Mouse (Mus musculus) heart, embryonic 12.5 days (tissue): ENCODE measurements around the gene Emp3. TPM values are rescaled to one million over a fixed set of nuclear protein-coding genes. Genes with fewer than 3 reads are reported as not detected.

Source experiments
- ATAC-seq: fragments of 200-750 bp; cut with Nextera tagmentation; 2 replicates; pipeline ENCODE4 v1.8.0; 2017; ENCODE audit warnings: moderate TSS enrichment, moderate library complexity; ENCODE audit not compliant: insufficient number of reproducible peaks, low FRiP score
- H3K27ac ChIP-seq: fragments of 300-500 bp; sonication (generic); 2 replicates; pipeline ENCODE4 v1.5.1; 2016; ENCODE audit warnings: mild to moderate bottlenecking, moderate library complexity; ENCODE audit not compliant: poor library complexity, severe bottlenecking
- H3K27me3 ChIP-seq: fragments of 300-500 bp; sonication (generic); replicated peaks from 2 replicates; pipeline ENCODE4 v1.6.1; 2016; ENCODE audit warnings: mild to moderate bottlenecking, moderate library complexity
- H3K36me3 ChIP-seq: fragments of 300-500 bp; sonication (generic); 2 replicates; pipeline ENCODE4 v1.6.1; 2016; ENCODE audit warnings: mild to moderate bottlenecking, moderate library complexity
- H3K4me1 ChIP-seq: fragments of 300-500 bp; sonication (generic); replicated peaks from 2 replicates; pipeline ENCODE4 v1.6.1; 2016; ENCODE audit warnings: mild to moderate bottlenecking
- H3K4me2 ChIP-seq: fragments of 300-500 bp; sonication (generic); 2 replicates; pipeline ENCODE4 v1.6.1; 2016; ENCODE audit warnings: mild to moderate bottlenecking, moderate library complexity
- H3K4me3 ChIP-seq: fragments of 300-500 bp; sonication (generic); 2 replicates; pipeline ENCODE4 v1.5.1; 2016; ENCODE audit warnings: mild to moderate bottlenecking
- H3K9ac ChIP-seq: fragments of 300-500 bp; sonication (generic); 2 replicates; pipeline ENCODE4 v1.6.1; 2016; ENCODE audit warnings: mild to moderate bottlenecking, moderate library complexity
- H3K9me3 ChIP-seq: fragments of 300-500 bp; sonication (generic); replicated peaks from 2 replicates; pipeline ENCODE4 v1.6.1; 2016; ENCODE audit warnings: mild to moderate bottlenecking, moderate library complexity
- WGBS: fragments of 180-500 bp; shearing (Covaris S2); methylation state at CpG from one replicate; pipeline ENCODE4 v1.1.7; 2016; 5-methylcytosine and 5-hydroxymethylcytosine counted together
- polyA plus RNA-seq: library from polyadenylated mRNA; unstranded; fragments of >200 nt; fragmentation: Nextera tagmentation; extraction: Ambion mirVana; gene quantifications from 2 replicates; pipeline ENCODE4 v1.2.1, GENCODE M21; 2016

Gene Emp3
- polyA plus RNA-seq, 1 experiment from 2014 or later: 69.0 TPM

GRCm38 (mm10) chr7:45869107-45869670 is 52.0 kb downstream of the Emp3 start:
- WGBS: 17% methylated on average over 8 of the region's 8 CpGs
- H3K27ac ChIP-seq: no peak overlapping the region
- no peak for ATAC-seq
- H3K4me2 ChIP-seq: peak overlapping the region; percentile 66
- H3K36me3 ChIP-seq: 0 out of 2 replicates have a peak, but pooled peaks cover 2% of the 10 kb centered on the region
- peak overlapping the region; percentile 60 for H3K9ac ChIP-seq
- peaks cover 53% of the 10 kb centered on the region for H3K27me3 ChIP-seq
- H3K9me3 ChIP-seq: no peaks in the 10 kb centered on the region
- peaks cover 52% of the 10 kb centered on the region for H3K4me1 ChIP-seq
- peak overlapping the region; percentile 26 for H3K4me3 ChIP-seq

Other genes with a start within 250 kb of the Emp3 start
- gene Ntn5, start 237.4 kb downstream of the Emp3 start, polyA plus RNA-seq: not detected in 2 replicates
- gene Sec1, start 227.0 kb downstream of the Emp3 start, polyA plus RNA-seq: 0.18 and 0.49 TPM in 2 replicates
- gene Car11, start 221.6 kb downstream of the Emp3 start, polyA plus RNA-seq: 5.4 and 5.8 TPM in 2 replicates
- gene Dbp, start 216.3 kb downstream of the Emp3 start, polyA plus RNA-seq: 4.1 and 5.3 TPM in 2 replicates
- gene Rpl18, start 205.9 kb downstream of the Emp3 start, polyA plus RNA-seq: 603 and 625 TPM in 2 replicates
- 18.5 and 20.0 TPM in 2 replicates for gene Sphk2, start 203.4 kb downstream of the Emp3 start, polyA plus RNA-seq
- gene Fam83e, start 200.2 kb downstream of the Emp3 start, polyA plus RNA-seq: 0.29 and 0.33 TPM in 2 replicates
- gene Spaca4, start 195.6 kb downstream of the Emp3 start, polyA plus RNA-seq: not detected in 2 replicates
- gene Lmtk3, start 137.7 kb downstream of the Emp3 start, polyA plus RNA-seq: 0.53 and 0.86 TPM in 2 replicates
- gene Sult2b1, start 136.7 kb downstream of the Emp3 start, polyA plus RNA-seq: 0.23 and 0.40 TPM in 2 replicates
- 108 and 115 TPM in 2 replicates for gene Cyth2, start 106.8 kb downstream of the Emp3 start, polyA plus RNA-seq
- gene Kcnj14, start 96.6 kb downstream of the Emp3 start, polyA plus RNA-seq: 0.63 and 0.70 TPM in 2 replicates
- gene Grwd1, start 90.5 kb downstream of the Emp3 start, polyA plus RNA-seq: 43.9 and 46.6 TPM in 2 replicates
- 53.4 and 55.5 TPM in 2 replicates for gene Kdelr1, start 48.6 kb downstream of the Emp3 start, polyA plus RNA-seq
- 0.37 and 0.42 TPM in 2 replicates for gene Grin2d, start 43.0 kb downstream of the Emp3 start, polyA plus RNA-seq
- 0.89 and 1.2 TPM in 2 replicates for gene Syngr4, start 24.7 kb downstream of the Emp3 start, polyA plus RNA-seq
- gene Tmem143, start 24.5 kb downstream of the Emp3 start, polyA plus RNA-seq: 5.8 and 7.2 TPM in 2 replicates
- gene Ccdc114, start 2.7 kb upstream of the Emp3 start, polyA plus RNA-seq: 2.4 and 3.5 TPM in 2 replicates
- gene Abcc6, start 108.9 kb upstream of the Emp3 start, polyA plus RNA-seq: 0.06 and 0.22 TPM in 2 replicates
- 47.8 and 54.4 TPM in 2 replicates for gene Nomo1, start 112.3 kb upstream of the Emp3 start, polyA plus RNA-seq
- gene Kcnj11, start 179.4 kb upstream of the Emp3 start, polyA plus RNA-seq: 6.3 and 7.6 TPM in 2 replicates